ENCODE assay signal across 10 mouse cellular contexts in genomic region chr12:74516527-74516926, GRCm38 (mm10).
DNase-seq lines count a peak whose midpoint lies in the region; ATAC-seq lines count a peak whose summit lies in the region.
"Had no signal": no experiment of that assay in that cellular context is flagged by ENCODE, and none has a peak within 500 bp of the region (broad histone marks: within the 10 kb centered on the region; RNA-seq: fewer than 3 reads in every experiment).

No protein-coding gene starts in this region.

- no peak overlapping the region for H3K4me3 ChIP-seq in neural tube, embryonic 14.5 days (ENCODE audit: low read depth, low read length)
- H3K4me3 ChIP-seq in neural tube, embryonic 15.5 days (replicated peaks): no peak overlapping the region
- H3K4me3 ChIP-seq: heart, embryonic 15.5 days; liver, embryonic 13.5 days had no signal

- no peaks in the 10 kb centered on the region for H3K9me3 ChIP-seq in neural tube, embryonic 14.5 days (ENCODE audit: control insufficient read depth, low read length)
- H3K9me3 ChIP-seq in neural tube, embryonic 15.5 days (replicated peaks): no peaks in the 10 kb centered on the region
- H3K9me3 ChIP-seq: heart, embryonic 15.5 days; liver, embryonic 13.5 days had no signal

- no peaks in the 10 kb centered on the region for H3K27me3 ChIP-seq in neural tube, embryonic 14.5 days (ENCODE audit: control insufficient read depth, insufficient read depth, low read length)
- H3K27me3 ChIP-seq in neural tube, embryonic 15.5 days (replicated peaks): no peaks in the 10 kb centered on the region
- H3K27me3 ChIP-seq: heart, embryonic 15.5 days; liver, embryonic 13.5 days had no signal

- no peaks in the 10 kb centered on the region for H3K4me1 ChIP-seq in neural tube, embryonic 14.5 days (ENCODE audit: control insufficient read depth, insufficient read depth, low read length)
- no peaks in the 10 kb centered on the region for H3K4me1 ChIP-seq in neural tube, embryonic 15.5 days
- H3K4me1 ChIP-seq: heart, embryonic 15.5 days; liver, embryonic 13.5 days had no signal

- peak; percentile 5 for DNase-seq in adrenal gland, postnatal 10 days
- DNase-seq in adrenal gland, postnatal 36 days: no peak
- DNase-seq in left cerebral cortex, postnatal 25 days (ENCODE audit: low spot score in 2 of 2): peak; percentile 17 to 86
- peak; percentile 50 for DNase-seq in telencephalon, adult 2 months (ENCODE audit: low read depth, low spot score)
- no peak for DNase-seq in heart, postnatal 25 days (ENCODE audit: low spot score)
- DNase-seq in natural killer cell, adult 2 months (ENCODE audit: low spot score in 2 of 2): no peak
- DNase-seq: liver, embryonic 13.5 days had no signal

- peak; percentile 61; the same call in 1 of the 2 replicates for ATAC-seq in neural tube, embryonic 14.5 days (ENCODE audit: low read depth)
- no peak for ATAC-seq in neural tube, embryonic 15.5 days (ENCODE audit: low FRiP score)

- no peak overlapping the region for H3K9ac ChIP-seq in neural tube, embryonic 14.5 days (replicated peaks; ENCODE audit: low read depth, low read length)
- H3K9ac ChIP-seq in neural tube, embryonic 15.5 days (replicated peaks): no peak overlapping the region
- H3K9ac ChIP-seq: heart, embryonic 15.5 days; liver, embryonic 13.5 days had no signal

- H3K36me3 ChIP-seq in neural tube, embryonic 14.5 days (ENCODE audit: control insufficient read depth, insufficient read depth, low read length): no peaks in the 10 kb centered on the region
- H3K36me3 ChIP-seq in neural tube, embryonic 15.5 days: no peaks in the 10 kb centered on the region
- H3K36me3 ChIP-seq: heart, embryonic 15.5 days; liver, embryonic 13.5 days had no signal

- H3K4me2 ChIP-seq in neural tube, embryonic 14.5 days (ENCODE audit: low read depth, low read length): no peak overlapping the region
- H3K4me2 ChIP-seq in neural tube, embryonic 15.5 days: no peak overlapping the region
- H3K4me2 ChIP-seq: heart, embryonic 15.5 days; liver, embryonic 13.5 days had no signal

- 55% methylated on average over 3 of the region's 3 CpGs for WGBS in neural tube, embryonic 14.5 days
- 55% methylated on average over 3 of the region's 3 CpGs for WGBS in neural tube, embryonic 15.5 days

- intact Hi-C loops in left cerebral cortex, postnatal 25 days (cut with DNase I): no loop called here
- intact Hi-C loops in heart, postnatal 25 days (cut with DNase I): no loop called here

- H3K27ac ChIP-seq in neural tube, embryonic 14.5 days (ENCODE audit: low read depth, low read length): no peak overlapping the region
- no peak overlapping the region for H3K27ac ChIP-seq in neural tube, embryonic 15.5 days (replicated peaks)
- H3K27ac ChIP-seq: heart, embryonic 15.5 days; liver, embryonic 13.5 days had no signal

Comparison
In these comparisons a context has a peak if more than half of its experiments do, and no peak if none do; other contexts are left out.
1. DNase-seq: peak in adrenal gland, postnatal 10 days (single experiment), left cerebral cortex, postnatal 25 days (2 of 2) and telencephalon, adult 2 months (single experiment); none in adrenal gland, postnatal 36 days (0 of 2), heart, postnatal 25 days (single experiment) and natural killer cell, adult 2 months (0 of 2).